Mouse (Mus musculus) spleen, adult 2 months (tissue): Measurements from ENCODE around the gene Prkag2. TPM values are rescaled to one million over a fixed set of nuclear protein-coding genes. Genes with fewer than 3 reads are reported as not detected.
"Not testable (repeated sequence)": the region's sequence is repeated elsewhere in the genome, so short reads cannot be mapped to it uniquely, and the experiment has no call there.

Source experiments
- DNase-seq, 2 experiments: peaks; one replicate each; pipeline versions ENCODE4 v3.0.0 to v3.0.0-alpha.2; 2012 to 2021; ENCODE audit warnings: low spot score in 2 of 2, low read depth in 1 of 2
- H3K27ac ChIP-seq: fragments of 200-500 bp; 2 replicates; pipeline ENCODE4 v1.5.1; 2012; ENCODE audit warnings: low read length, inconsistent platforms; ENCODE audit not compliant: insufficient read depth
- H3K27me3 ChIP-seq: fragments of 200-500 bp; 2 replicates; pipeline ENCODE4 v1.6.1; 2012; ENCODE audit warnings: mild to moderate bottlenecking, moderate library complexity, low read length, inconsistent platforms; ENCODE audit not compliant: control insufficient read depth, insufficient read depth
- H3K36me3 ChIP-seq: fragments of 200-500 bp; 2 replicates; pipeline ENCODE4 v1.6.1; 2012; ENCODE audit warnings: mild to moderate bottlenecking, low read length, inconsistent platforms; ENCODE audit not compliant: control insufficient read depth, insufficient read depth
- H3K4me1 ChIP-seq: fragments of 200-500 bp; 2 replicates; pipeline ENCODE4 v1.6.1; 2011; ENCODE audit warnings: inconsistent platforms; ENCODE audit not compliant: control insufficient read depth, insufficient read depth, insufficient read length
- H3K4me3 ChIP-seq: fragments of 200-500 bp; 2 replicates; pipeline ENCODE4 v1.5.1; 2011; ENCODE audit warnings: mild to moderate bottlenecking, inconsistent platforms; ENCODE audit not compliant: insufficient read depth, insufficient read length; ENCODE audit errors: extremely low read depth
- CTCF ChIP-seq: fragments of 200-500 bp; IDR thresholded peaks from 2 replicates; pipeline ENCODE4 v1.5.1; 2011; ENCODE audit warnings: mild to moderate bottlenecking, inconsistent platforms; ENCODE audit not compliant: insufficient read depth, insufficient read length, insufficient replicate concordance; ENCODE audit errors: extremely low read depth
- POLR2A ChIP-seq: fragments of 200-500 bp; IDR thresholded peaks from 2 replicates; pipeline ENCODE4 v1.6.1; 2011; ENCODE audit warnings: low read depth, low read length, inconsistent platforms
- WGBS: fragments of 180-500 bp; shearing (Covaris S2); methylation state at CpG from one replicate; pipeline ENCODE4 v1.1.7; 2018; 5-methylcytosine and 5-hydroxymethylcytosine counted together
- polyA plus RNA-seq: library from polyadenylated mRNA; depleted of rRNA; stranded (reverse); fragments of >200 nt; gene quantifications from 2 replicates; pipeline ENCODE4 v1.2.3, GENCODE M21; 2012

Prkag2 gene
- polyA plus RNA-seq, 1 experiment: 7.7 TPM

GRCm38 (mm10) chr5:25080994-25081393 is 19.4 kb downstream of the Prkag2 start:
- Histone ChIP-seq H3K4me1 (peaks cover 7% of the 10 kb centered on the region; the same call in 1 of the 2 replicates), H3K4me3 (no peak overlapping the region), H3K36me3 (no peaks in the 10 kb centered on the region), H3K27ac (0 out of 2 replicates have a peak overlapping the region, but pooled peaks have one; percentile 35), H3K27me3 (no peaks in the 10 kb centered on the region)
- no peak for DNase-seq
- no peak for TF ChIP-seq CTCF
- no peak for TF ChIP-seq POLR2A
- WGBS: 45% methylated on average over 3 of the region's 3 CpGs

- WGBS: 92% methylated on average over 9 of the region's 9 CpGs
Observed at GRCm38 (mm10) chr5:25080438-25080945, 19.9 kb downstream of the Prkag2 start.

GRCm38 (mm10) chr5:25079766-25080265 is 20.6 kb downstream of the Prkag2 start:
- Histone ChIP-seq H3K36me3 (no peaks in the 10 kb centered on the region), H3K27me3 (no peaks in the 10 kb centered on the region), H3K4me1 (peaks cover 7% of the 10 kb centered on the region; the same call in 1 of the 2 replicates), H3K27ac (no peak overlapping the region), H3K4me3 (no peak overlapping the region)
- whole genome bisulfite sequencing: 88% methylated on average over 9 of the region's 9 CpGs
- no peak for DNase-seq
- TF ChIP-seq CTCF (no peak), POLR2A (no peak)

More at GRCm38 (mm10) chr5:25080438-25080945, 19.9 kb downstream of the Prkag2 start:
- no peak for TF ChIP-seq POLR2A
- no peak for TF ChIP-seq CTCF
- no peaks in the 10 kb centered on the region for H3K36me3 ChIP-seq
- DNase-seq: no peak
- no peak overlapping the region for H3K27ac ChIP-seq
- peaks cover 7% of the 10 kb centered on the region; the same call in 1 of the 2 replicates for H3K4me1 ChIP-seq
- H3K4me3 ChIP-seq: no peak overlapping the region
- H3K27me3 ChIP-seq: no peaks in the 10 kb centered on the region

- H3K27ac ChIP-seq: no peak overlapping the region
- no peaks in the 10 kb centered on the region for H3K36me3 ChIP-seq
- WGBS: 89% methylated on average over 8 of the region's 8 CpGs
- DNase-seq: no peak
- H3K27me3 ChIP-seq: no peaks in the 10 kb centered on the region
- H3K4me1 ChIP-seq: peaks cover 7% of the 10 kb centered on the region; the same call in 1 of the 2 replicates
- TF ChIP-seq POLR2A (no peak), CTCF (no peak)
- H3K4me3 ChIP-seq: no peak overlapping the region
Observed at GRCm38 (mm10) chr5:25077873-25078651, 22.4 kb downstream of the Prkag2 start.

GRCm38 (mm10) chr5:25077258-25077657 is 23.2 kb downstream of the Prkag2 start:
- DNase-seq, H3K27ac ChIP-seq, H3K4me3 ChIP-seq, H3K36me3 ChIP-seq, H3K4me1 ChIP-seq, H3K27me3 ChIP-seq: not testable (repeated sequence)
- WGBS: 95% methylated on average over 13 of the region's 13 CpGs

GRCm38 (mm10) chr5:25075623-25076022 is 24.8 kb downstream of the Prkag2 start:
- 91% methylated on average over 4 of the region's 4 CpGs for WGBS
- H3K27ac ChIP-seq: no peak overlapping the region
- no peaks in the 10 kb centered on the region for H3K27me3 ChIP-seq
- H3K4me3 ChIP-seq: no peak overlapping the region
- TF ChIP-seq CTCF: no peak
- no peak for TF ChIP-seq POLR2A
- H3K4me1 ChIP-seq: 0 out of 2 replicates have a peak, but pooled peaks cover under 1% of the 10 kb centered on the region
- no peak for DNase-seq
- H3K36me3 ChIP-seq: no peaks in the 10 kb centered on the region

GRCm38 (mm10) chr5:25069815-25070214 is 30.6 kb downstream of the Prkag2 start:
- no peak for TF ChIP-seq POLR2A
- TF ChIP-seq CTCF: no peak
- 50% methylated on average over 5 of the region's 5 CpGs for WGBS
- Histone ChIP-seq H3K4me3 (no peak overlapping the region), H3K27me3 (no peaks in the 10 kb centered on the region), H3K27ac (no peak overlapping the region), H3K4me1 (no peaks in the 10 kb centered on the region), H3K36me3 (no peaks in the 10 kb centered on the region)
- no peak for DNase-seq
